Mouse (Mus musculus) brain, embryonic 14.5 days (tissue): Measurements from ENCODE around the gene Ankrd11.

Experiments used
- CTCF ChIP-seq: fragments of 200-500 bp; IDR thresholded peaks from 2 replicates; pipeline ENCODE4 v1.5.1; 2012; ENCODE audit warnings: inconsistent platforms, mild to moderate bottlenecking, moderate library complexity, borderline replicate concordance; ENCODE audit not compliant: insufficient read depth, insufficient read length; ENCODE audit errors: extremely low read depth
- POLR2A ChIP-seq: fragments of 200-500 bp; IDR thresholded peaks from 2 replicates; pipeline ENCODE4 v1.6.1; 2012; ENCODE audit warnings: mild to moderate bottlenecking, inconsistent platforms, borderline replicate concordance; ENCODE audit not compliant: poor library complexity, insufficient read depth, insufficient read length, severe bottlenecking; ENCODE audit errors: extremely low read depth

DNA sequence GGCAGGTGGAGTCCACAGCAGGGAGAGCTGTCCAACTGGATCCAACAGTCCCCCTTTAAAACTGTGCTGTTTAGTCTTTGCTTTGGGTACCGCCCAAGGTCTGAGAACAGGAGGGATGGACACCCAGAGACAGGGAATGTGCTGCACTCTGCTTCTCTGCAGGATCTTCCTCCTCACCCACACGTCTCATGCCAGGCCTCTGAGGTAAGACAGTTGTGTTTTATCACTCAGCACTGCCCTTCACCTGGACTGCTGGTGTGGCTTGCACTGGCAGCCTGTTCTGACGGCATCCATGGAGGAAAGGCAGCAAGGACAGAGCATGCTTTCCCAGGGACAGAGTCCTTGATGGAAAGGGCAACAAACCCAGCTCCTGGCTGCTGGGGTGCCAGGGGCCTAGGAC lies 139.5 kb downstream of the Ankrd11 start:
- no peak for TF ChIP-seq CTCF
- no peak for TF ChIP-seq POLR2A
